Mouse (Mus musculus): ENCODE measurements around the gene Naglu.
"Not testable (repeated sequence)": the region's sequence is repeated elsewhere in the genome, so short reads cannot be mapped to it uniquely, and the experiment has no call there.

The Naglu gene

DNA sequence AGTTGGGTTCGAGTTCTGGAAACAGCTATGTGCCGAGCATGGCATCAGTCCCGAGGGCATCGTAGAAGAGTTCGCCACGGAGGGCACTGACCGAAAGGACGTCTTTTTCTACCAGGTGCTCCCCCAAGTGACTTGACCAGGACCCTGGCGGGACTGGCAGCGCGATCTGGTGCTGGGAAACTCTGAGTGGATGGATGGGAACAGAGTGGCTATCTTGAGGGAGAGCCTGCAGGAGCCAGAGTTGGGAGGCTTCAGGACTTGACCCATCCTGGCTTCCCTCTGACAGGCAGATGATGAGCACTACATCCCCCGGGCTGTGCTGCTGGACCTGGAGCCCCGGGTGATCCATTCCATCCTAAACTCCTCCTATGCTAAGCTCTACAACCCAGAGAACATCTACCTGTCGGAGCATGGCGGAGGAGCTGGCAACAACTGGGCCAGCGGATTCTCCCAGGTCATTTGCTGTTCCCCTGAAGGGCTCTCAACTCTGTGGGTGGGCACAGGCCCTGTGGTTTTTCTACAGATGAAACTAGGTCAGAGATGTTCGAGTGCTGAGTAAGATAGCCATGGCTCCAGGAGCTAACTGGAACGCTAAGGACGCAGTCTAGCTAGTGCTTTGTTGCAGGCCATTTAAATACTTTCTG is 50.9 kb downstream of the Naglu start:
- DNase-seq (ENCODE audit: low spot score in 2 of 2) = no peak

GRCm38 (mm10) chr11:101124494-101124893 is 54.7 kb downstream of the Naglu start:
- not testable (repeated sequence) for DNase-seq (ENCODE audit: low spot score in 2 of 2)

DNA sequence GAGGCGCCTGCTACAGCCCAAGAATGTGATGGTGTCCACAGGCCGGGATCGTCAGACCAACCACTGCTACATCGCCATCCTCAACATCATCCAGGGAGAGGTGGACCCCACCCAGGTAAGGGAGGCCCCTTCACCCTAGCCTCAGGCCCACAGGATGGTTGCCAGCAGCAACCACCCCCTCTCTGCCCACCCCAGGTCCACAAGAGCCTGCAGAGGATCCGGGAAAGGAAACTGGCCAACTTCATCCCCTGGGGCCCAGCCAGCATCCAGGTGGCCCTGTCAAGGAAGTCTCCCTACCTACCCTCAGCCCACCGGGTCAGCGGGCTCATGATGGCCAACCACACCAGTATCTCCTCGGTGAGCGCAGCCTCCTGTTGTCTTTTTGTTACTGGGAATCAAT is 55.2 kb downstream of the Naglu start:
- DNase-seq (ENCODE audit: low spot score in 2 of 2) = not testable (repeated sequence)

DNA sequence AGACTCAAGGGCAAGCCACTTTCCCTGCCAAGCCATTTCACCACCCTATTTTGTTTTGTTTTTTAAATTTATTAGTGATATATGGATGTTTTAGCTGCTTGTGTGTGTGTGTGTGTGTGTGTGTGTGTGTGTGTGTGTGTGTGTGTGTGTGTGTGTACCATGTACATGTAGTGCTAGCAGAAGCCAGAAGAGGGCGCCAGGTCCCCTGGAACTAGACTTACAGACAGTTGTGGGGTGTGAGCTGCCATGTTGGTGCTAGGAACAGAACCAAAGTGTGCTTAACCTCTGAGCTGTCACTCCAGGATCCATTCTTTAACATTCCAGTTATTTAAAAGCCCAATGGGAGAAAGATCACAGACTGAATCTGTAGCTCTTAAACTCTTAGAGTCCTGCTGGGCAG is 57.3 kb downstream of the Naglu start:
- DNase-seq (ENCODE audit: low spot score in 2 of 2) = no peak
